Mouse (Mus musculus): ENCODE data around the gene Cabin1.

The Cabin1 gene

GRCm38 (mm10) chr10:75763682-75764518 is at the start of gene Cabin1:
TSS of gene Cabin1 (minus strand) at chr10:75764341.
- under 1% methylated on average over 60 of the region's 61 CpGs for WGBS

- WGBS = 79% methylated on average over 2 of the region's 2 CpGs
Measured at GRCm38 (mm10) chr10:75804217-75804616, 40.1 kb upstream of the Cabin1 start.

- WGBS = 5% methylated on average over 18 of the region's 18 CpGs
Measured at GRCm38 (mm10) chr10:75798176-75798696, 34.1 kb upstream of the Cabin1 start, which contains the start of gene Gstt1. TSS of gene Gstt1 (minus strand) at chr10:75798584.

- 1% methylated on average over 12 of the region's 12 CpGs for WGBS
Measured at GRCm38 (mm10) chr10:75797619-75798175, 33.6 kb upstream of the Cabin1 start.

GRCm38 (mm10) chr10:75796731-75797516 is 32.8 kb upstream of the Cabin1 start:
- 52% methylated on average over 11 of the region's 11 CpGs for WGBS

- WGBS = 66% methylated on average over 3 of the region's 3 CpGs
Measured at GRCm38 (mm10) chr10:75794880-75795279, 30.7 kb upstream of the Cabin1 start.

- 38% methylated on average over 7 of the region's 7 CpGs for WGBS
Measured at GRCm38 (mm10) chr10:75790773-75791172, 26.6 kb upstream of the Cabin1 start.

GRCm38 (mm10) chr10:75789841-75790240 is 25.7 kb upstream of the Cabin1 start:
- 94% methylated on average over 5 of the region's 5 CpGs for WGBS

- WGBS = 82% methylated on average over 6 of the region's 6 CpGs
Measured at GRCm38 (mm10) chr10:75789081-75789735, 25.1 kb upstream of the Cabin1 start.

GRCm38 (mm10) chr10:75788277-75788676 is 24.1 kb upstream of the Cabin1 start:
- 52% methylated on average over 8 of the region's 8 CpGs for WGBS

- 75% methylated on average over 1 of the region's 1 CpGs for WGBS
Measured at GRCm38 (mm10) chr10:75785442-75785841, 21.3 kb upstream of the Cabin1 start.

GRCm38 (mm10) chr10:75780769-75781578 is 16.8 kb upstream of the Cabin1 start, which contains the start of the genes Gm20441 and Gstt3:
TSS of gene Gm20441 (minus strand) at chr10:75780954.
TSS of gene Gstt3 (minus strand) at chr10:75781414.
- WGBS = 8% methylated on average over 28 of the region's 28 CpGs

- WGBS = 33% methylated on average over 15 of the region's 15 CpGs
Measured at GRCm38 (mm10) chr10:75779206-75780174, 15.3 kb upstream of the Cabin1 start.

- 85% methylated on average over 2 of the region's 2 CpGs for WGBS
Measured at GRCm38 (mm10) chr10:75777885-75778284, 13.7 kb upstream of the Cabin1 start.

- WGBS = 87% methylated on average over 6 of the region's 6 CpGs
Measured at GRCm38 (mm10) chr10:75776562-75776961, 12.4 kb upstream of the Cabin1 start.

- WGBS = 93% methylated on average over 9 of the region's 9 CpGs
Measured at GRCm38 (mm10) chr10:75774587-75774986, 10.4 kb upstream of the Cabin1 start.

- WGBS = 88% methylated on average over 5 of the region's 5 CpGs
Measured at GRCm38 (mm10) chr10:75774102-75774501, 10.0 kb upstream of the Cabin1 start.

- under 1% methylated on average over 47 of the region's 47 CpGs for WGBS
Measured at GRCm38 (mm10) chr10:75772795-75773664, 8.9 kb upstream of the Cabin1 start, which contains the start of gene Ddt. TSS of gene Ddt (minus strand) at chr10:75773414.

Measured in cerebral cortex, adult 2 months (tissue).